Mouse (Mus musculus) left cerebral cortex, postnatal 10 days (tissue): ENCODE results near the gene Klhdc7b. TPM values are rescaled to one million over a fixed set of nuclear protein-coding genes. Genes with fewer than 3 reads are reported as not detected.
"Not testable (repeated sequence)": the region's sequence is repeated elsewhere in the genome, so short reads cannot be mapped to it uniquely, and the experiment has no call there.

ENCODE experiments used
- DNase-seq, 2 experiments: peaks; one replicate each; pipeline ENCODE4 v3.0.0; 2021 to 2022; ENCODE audit warnings: low spot score in 2 of 2, mixed read lengths in 1 of 2; ENCODE audit errors: extremely low spot score in 1 of 2
- intact Hi-C: fragments of 180-260 bp; cut with DNase I; formaldehyde crosslinking; loops from one replicate; pipeline ENCODE4 v1.15.1; 2025
- total RNA-seq, 2 experiments: library from RNA; stranded (reverse); gene quantifications; 2 replicates each; pipeline ENCODE4 v1.2.3; 2021

Klhdc7b gene
- total RNA-seq, 2 experiments from 2014 or later = not detected

GRCm38 (mm10) chr15:89421938-89422337 lies 37.2 kb downstream of the Klhdc7b start:
- DNase-seq = no peak
- intact Hi-C loops = no loop called here

- intact Hi-C loops = no loop called here
- DNase-seq = no peak
These were observed 39.9 kb downstream of the Klhdc7b start for GRCm38 (mm10) chr15:89424621-89425020.

GRCm38 (mm10) chr15:89425711-89426121 lies 41.0 kb downstream of the Klhdc7b start, which contains the start of gene Cpt1b:
Cpt1b (minus strand) TSS chr15:89425863.
- DNase-seq = no peak
- intact Hi-C loops = no loop called here

- no peak for DNase-seq
- intact Hi-C loops = no loop called here
These were observed 42.0 kb downstream of the Klhdc7b start for GRCm38 (mm10) chr15:89426716-89427115.

GRCm38 (mm10) chr15:89428136-89428790 lies 43.5 kb downstream of the Klhdc7b start:
- intact Hi-C loops = no loop called here
- DNase-seq = no peak

- no peak for DNase-seq
- intact Hi-C loops = no loop called here
These were observed 44.2 kb downstream of the Klhdc7b start for GRCm38 (mm10) chr15:89428821-89429351.

- intact Hi-C loops = no loop called here
- DNase-seq = peak; percentile 94 to 96
These were observed 44.9 kb downstream of the Klhdc7b start, which contains the start of the genes C730034F03Rik, Gm44502 and Chkb for GRCm38 (mm10) chr15:89429352-89430221. C730034F03Rik (plus strand) TSS chr15:89429589. Gm44502 (minus strand) TSS chr15:89429696. Chkb (minus strand) TSS chr15:89429908.

GRCm38 (mm10) chr15:89430341-89430740 lies 45.6 kb downstream of the Klhdc7b start:
- DNase-seq = no peak
- intact Hi-C loops = no loop called here

GRCm38 (mm10) chr15:89430771-89431170 lies 46.1 kb downstream of the Klhdc7b start:
- intact Hi-C loops, DNase-seq: not testable (repeated sequence)

GRCm38 (mm10) chr15:89431271-89431670 lies 46.6 kb downstream of the Klhdc7b start:
- intact Hi-C loops = no loop called here
- no peak for DNase-seq

GRCm38 (mm10) chr15:89431806-89432205 lies 47.1 kb downstream of the Klhdc7b start:
- intact Hi-C loops = no loop called here
- DNase-seq = no peak

GRCm38 (mm10) chr15:89432946-89433345 lies 48.2 kb downstream of the Klhdc7b start:
- DNase-seq = no peak
- intact Hi-C loops = no loop called here

- DNase-seq = no peak
- intact Hi-C loops = no loop called here
These were observed 49.4 kb downstream of the Klhdc7b start for GRCm38 (mm10) chr15:89434136-89434535.

- intact Hi-C loops = no loop called here
- no peak for DNase-seq
These were observed 51.2 kb downstream of the Klhdc7b start for GRCm38 (mm10) chr15:89435878-89436277.

Other genes with a start within 250 kb of the Klhdc7b start
- gene Mapk12, start 244.2 kb upstream of the Klhdc7b start, total RNA-seq = 1 to 10 TPM; 5.0 to 5.3 TPM
- gene Mapk11, start 235.3 kb upstream of the Klhdc7b start, total RNA-seq = 10 to 100 TPM; 24.7 to 28.2 TPM
- 10 to 100 TPM; 49.0 to 52.3 TPM for gene Plxnb2, start 204.1 kb upstream of the Klhdc7b start, total RNA-seq
- gene Dennd6b, start 188.4 kb upstream of the Klhdc7b start, total RNA-seq = 10 to 100 TPM; 41.4 to 41.8 TPM
- gene Ppp6r2, start 173.4 kb upstream of the Klhdc7b start, total RNA-seq = 100 to 1,000 TPM; 154 to 159 TPM
- gene Sbf1, start 69.6 kb upstream of the Klhdc7b start, total RNA-seq = 100 to 1,000 TPM; 180 to 205 TPM
- not detected for gene Adm2, start 62.2 kb upstream of the Klhdc7b start, total RNA-seq
- gene Miox, start 50.5 kb upstream of the Klhdc7b start, total RNA-seq = not detected
- gene Lmf2, start 29.3 kb upstream of the Klhdc7b start, total RNA-seq = 10 to 100 TPM; 17.2 to 23.0 TPM
- 10 to 100 TPM; 88.3 to 93.1 TPM for gene Ncaph2, start 29.2 kb upstream of the Klhdc7b start, total RNA-seq
- 10 to 100 TPM; 28.6 to 30.5 TPM for gene Sco2, start 11.1 kb upstream of the Klhdc7b start, total RNA-seq
- gene Tymp, start 7.9 kb upstream of the Klhdc7b start, total RNA-seq = 1 to 10 TPM; 1.2 to 1.6 TPM
- gene Odf3b, start 5.6 kb upstream of the Klhdc7b start, total RNA-seq = 1 to 10 TPM in 1 of 2 experiments, under 1 TPM in 1; 0.77 to 1.1 TPM
- gene Syce3, start 25.6 kb downstream of the Klhdc7b start, total RNA-seq = not detected
- 1 to 10 TPM; 2.4 to 2.5 TPM for gene Cpt1b, start 40.9 kb downstream of the Klhdc7b start, total RNA-seq
- 1 to 10 TPM; 1.6 to 2.6 TPM for gene C730034F03Rik, start 44.7 kb downstream of the Klhdc7b start, total RNA-seq
- not detected for gene Gm44502, start 44.8 kb downstream of the Klhdc7b start, total RNA-seq
- gene Chkb, start 45.0 kb downstream of the Klhdc7b start, total RNA-seq = 10 to 100 TPM; 54.3 to 55.5 TPM
- gene Mapk8ip2, start 69.0 kb downstream of the Klhdc7b start, total RNA-seq = 100 to 1,000 TPM; 189 to 195 TPM
- gene Arsa, start 92.5 kb downstream of the Klhdc7b start, total RNA-seq = 10 to 100 TPM; 33.1 to 33.4 TPM
- 100 to 1,000 TPM; 196 to 197 TPM for gene Shank3, start 114.7 kb downstream of the Klhdc7b start, total RNA-seq
- 1 to 10 TPM; 2.0 to 3.0 TPM for gene Acr, start 183.4 kb downstream of the Klhdc7b start, total RNA-seq
- gene Rabl2, start 207.0 kb downstream of the Klhdc7b start, total RNA-seq = 10 to 100 TPM; 36.4 to 39.0 TPM